Mouse (Mus musculus) intestine, embryonic 16.5 days (tissue): ENCODE data around the gene Nedd9. TPM values are rescaled to one million over a fixed set of nuclear protein-coding genes. Genes with fewer than 3 reads are reported as not detected.

ENCODE experiments used
- ATAC-seq: fragments of 200-750 bp; cut with Nextera tagmentation; 2 replicates; pipeline ENCODE4 v1.8.0; 2017; ENCODE audit warnings: moderate TSS enrichment, moderate library complexity
- H3K27ac ChIP-seq: fragments of 300-500 bp; sonication (generic); 2 replicates; pipeline ENCODE4 v1.5.1; 2014; ENCODE audit warnings: mild to moderate bottlenecking, low read length
- H3K27me3 ChIP-seq: fragments of 300-500 bp; sonication (generic); replicated peaks from 2 replicates; pipeline ENCODE4 v1.6.1; 2014; ENCODE audit warnings: low read length, control low read depth, mixed read lengths; ENCODE audit not compliant: control insufficient read depth, insufficient read depth
- H3K36me3 ChIP-seq: fragments of 300-500 bp; sonication (generic); 2 replicates; pipeline ENCODE4 v1.6.1; 2014; ENCODE audit warnings: low read length, control low read depth; ENCODE audit not compliant: control insufficient read depth, insufficient read depth
- H3K4me1 ChIP-seq: fragments of 300-500 bp; sonication (generic); 2 replicates; pipeline ENCODE4 v1.6.1; 2014; ENCODE audit warnings: low read length, control low read depth, mixed read lengths; ENCODE audit not compliant: control insufficient read depth, insufficient read depth
- H3K4me2 ChIP-seq: fragments of 300-500 bp; sonication (generic); 2 replicates; pipeline ENCODE4 v1.6.1; 2014; ENCODE audit warnings: low read depth, low read length, control low read depth
- H3K4me3 ChIP-seq: fragments of 300-500 bp; sonication (generic); 2 replicates; pipeline ENCODE4 v1.5.1; 2014; ENCODE audit warnings: mild to moderate bottlenecking, low read length
- H3K9ac ChIP-seq: fragments of 300-500 bp; sonication (generic); 2 replicates; pipeline ENCODE4 v1.6.1; 2014; ENCODE audit warnings: low read depth, low read length
- H3K9me3 ChIP-seq: fragments of 300-500 bp; sonication (generic); 2 replicates; pipeline ENCODE4 v1.6.1; 2016; ENCODE audit warnings: low read length, control low read depth; ENCODE audit not compliant: control insufficient read depth
- WGBS: fragments of 180-500 bp; shearing (Covaris S2); extraction: QIAGEN DNeasy Blood & Tissue Kit; methylation state at CpG from one replicate; pipeline ENCODE4 v1.1.7; 2014; 5-methylcytosine and 5-hydroxymethylcytosine counted together
- polyA plus RNA-seq: library from polyadenylated mRNA; unstranded; fragments of >200 nt; fragmentation: Nextera tagmentation; extraction: Ambion mirVana; gene quantifications from 2 replicates; pipeline ENCODE4 v1.2.1, GENCODE M21; 2015

Nedd9 gene
- polyA plus RNA-seq, 1 experiment from 2014 or later = 38.5 TPM

DNA sequence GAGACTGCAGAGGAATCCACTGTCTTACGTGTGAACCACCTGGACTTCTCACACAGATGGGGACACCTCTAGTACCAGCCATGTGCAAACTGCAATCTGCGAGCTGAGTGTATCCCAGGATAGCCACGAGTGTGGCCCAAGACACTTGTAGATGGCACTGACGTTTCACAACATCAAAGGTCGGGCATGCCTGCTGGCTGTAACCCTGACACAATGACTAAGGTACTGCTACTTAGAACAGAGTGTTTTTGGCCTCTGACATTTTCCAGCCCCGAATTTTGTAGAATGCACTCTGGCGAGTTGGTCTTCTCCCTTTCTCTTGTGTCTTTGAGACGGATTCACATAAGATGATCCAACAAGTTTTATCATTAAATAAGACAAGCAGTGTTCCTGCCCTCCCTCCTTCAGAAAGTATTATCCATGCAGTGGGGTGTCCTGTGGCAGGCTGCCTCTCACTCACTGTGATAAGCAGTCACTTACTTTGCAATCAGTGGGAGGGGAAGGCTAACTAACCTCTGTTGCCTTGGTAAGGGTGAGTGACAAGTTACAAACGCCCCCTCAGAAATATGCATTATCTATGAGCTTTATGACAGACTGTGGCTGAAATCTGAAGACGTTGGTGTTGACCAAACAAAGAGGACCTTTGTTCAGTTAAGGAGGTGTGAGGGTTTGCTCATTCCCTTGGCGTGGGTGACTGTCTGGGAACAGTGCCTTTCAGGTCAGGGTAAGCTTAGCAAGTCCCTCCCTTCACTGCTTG is 156.4 kb downstream of the Nedd9 start:
- WGBS = 71% methylated on average over 11 of the region's 11 CpGs
- H3K27ac ChIP-seq = no peak overlapping the region

DNA sequence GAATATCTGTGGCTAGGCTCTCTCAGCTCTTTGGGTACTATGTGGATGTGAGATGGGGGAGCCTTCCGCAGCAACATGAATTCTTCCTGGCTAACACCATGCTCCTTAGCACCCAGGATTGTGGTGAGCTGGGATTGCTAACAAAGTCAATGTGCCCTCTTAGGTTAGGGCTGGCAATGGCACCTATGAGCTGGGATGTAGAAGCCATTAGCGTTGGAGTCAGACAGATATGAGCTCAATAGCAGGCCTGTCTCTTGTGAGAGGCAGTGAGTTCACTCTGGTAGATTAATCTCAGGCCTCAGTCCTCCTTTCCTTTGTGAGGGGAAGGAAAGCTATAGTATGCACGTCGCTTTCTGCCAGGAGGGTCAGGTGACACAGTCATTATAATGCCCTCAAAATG is 157.1 kb downstream of the Nedd9 start:
- H3K4me3 ChIP-seq = no peak overlapping the region
- peaks cover 27% of the 10 kb centered on the region for H3K4me1 ChIP-seq
- no peaks in the 10 kb centered on the region for H3K9me3 ChIP-seq
- 85% methylated on average over 4 of the region's 4 CpGs for WGBS
- H3K27ac ChIP-seq = no peak overlapping the region
- no peak overlapping the region for H3K4me2 ChIP-seq
- H3K9ac ChIP-seq = no peak overlapping the region
- no peaks in the 10 kb centered on the region for H3K27me3 ChIP-seq
- no peak for ATAC-seq
- H3K36me3 ChIP-seq = no peaks in the 10 kb centered on the region

More for the DNA sequence above, 156.4 kb downstream of the Nedd9 start:
- H3K4me1 ChIP-seq = peaks cover 32% of the 10 kb centered on the region
- no peaks in the 10 kb centered on the region for H3K9me3 ChIP-seq
- H3K36me3 ChIP-seq = no peaks in the 10 kb centered on the region
- no peak overlapping the region for H3K4me3 ChIP-seq
- H3K27me3 ChIP-seq = no peaks in the 10 kb centered on the region
- peak; percentile 26; the same call in 1 of the 2 replicates for ATAC-seq
- H3K4me2 ChIP-seq = no peak overlapping the region
- no peak overlapping the region for H3K9ac ChIP-seq

DNA sequence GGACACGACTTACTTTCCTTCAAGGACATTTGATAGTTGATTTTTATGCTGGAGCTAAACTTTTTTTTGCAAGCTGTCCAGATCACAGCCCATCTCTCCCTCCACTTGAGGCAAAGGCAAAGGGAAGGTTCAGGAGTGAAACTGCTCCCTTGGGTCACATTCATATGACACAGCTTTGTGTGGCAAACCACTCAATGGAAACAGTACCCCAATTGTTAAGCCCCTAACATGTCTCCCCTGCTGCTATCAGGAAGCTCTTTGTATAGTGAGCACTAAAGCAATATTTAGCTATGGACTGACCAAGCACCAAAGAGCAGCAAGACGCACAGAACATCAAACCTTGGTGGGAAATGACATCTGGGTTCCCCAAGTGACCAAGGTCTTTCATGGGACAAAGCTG is 158.7 kb downstream of the Nedd9 start:
- peaks cover 12% of the 10 kb centered on the region for H3K4me1 ChIP-seq
- no peaks in the 10 kb centered on the region for H3K36me3 ChIP-seq
- no peaks in the 10 kb centered on the region for H3K9me3 ChIP-seq
- H3K4me2 ChIP-seq = no peak overlapping the region
- no peaks in the 10 kb centered on the region for H3K27me3 ChIP-seq
- ATAC-seq = no peak
- no peak overlapping the region for H3K4me3 ChIP-seq
- no peak overlapping the region for H3K27ac ChIP-seq
- 76% methylated on average over 2 of the region's 2 CpGs for WGBS
- no peak overlapping the region for H3K9ac ChIP-seq

DNA sequence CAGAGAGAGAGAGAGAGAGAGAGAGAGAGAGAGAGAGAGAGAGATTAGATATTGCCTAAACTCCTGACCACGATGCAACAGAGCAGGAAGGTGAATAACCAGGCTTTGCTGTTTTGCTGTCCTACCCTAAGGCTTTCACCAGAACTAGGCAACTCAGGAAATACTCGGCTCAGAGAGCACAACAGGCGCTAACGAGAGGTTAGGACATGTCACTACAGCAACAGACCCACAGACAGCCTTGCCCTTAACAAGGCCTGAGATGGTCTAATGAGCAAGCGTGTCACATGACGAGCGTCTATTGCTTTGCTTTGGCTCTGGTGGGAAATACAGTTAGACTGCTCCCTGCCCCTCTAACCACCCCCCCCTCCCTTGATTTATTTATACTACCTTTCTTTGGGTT is 159.6 kb downstream of the Nedd9 start:
- no peak overlapping the region for H3K4me3 ChIP-seq
- H3K9ac ChIP-seq = no peak overlapping the region
- ATAC-seq = no peak
- H3K27me3 ChIP-seq = no peaks in the 10 kb centered on the region
- H3K36me3 ChIP-seq = no peaks in the 10 kb centered on the region
- no peak overlapping the region for H3K27ac ChIP-seq
- H3K9me3 ChIP-seq = no peaks in the 10 kb centered on the region
- 72% methylated on average over 7 of the region's 7 CpGs for WGBS
- H3K4me2 ChIP-seq = no peak overlapping the region
- H3K4me1 ChIP-seq = peaks cover 9% of the 10 kb centered on the region

DNA sequence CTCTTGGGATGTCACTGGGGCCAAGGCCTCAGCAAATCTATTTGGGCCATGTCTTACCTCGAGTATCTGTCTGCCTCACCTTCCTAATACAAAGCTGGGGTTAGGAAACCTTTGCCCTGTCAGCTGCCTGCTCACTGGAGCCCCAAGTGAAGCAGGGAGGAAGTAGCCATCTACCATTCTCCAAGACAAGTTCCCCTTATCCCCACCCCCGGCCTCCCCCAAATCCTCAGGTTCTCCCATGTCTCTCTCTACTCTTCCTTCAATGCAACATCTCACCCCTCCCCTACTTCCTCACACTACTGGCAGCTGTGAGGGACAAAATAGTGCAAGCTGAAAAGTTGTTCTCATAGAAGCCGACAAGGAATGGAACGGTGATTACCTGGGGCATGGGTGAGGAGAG is 161.0 kb downstream of the Nedd9 start:
- H3K9ac ChIP-seq = no peak overlapping the region
- H3K27ac ChIP-seq = no peak overlapping the region
- no peaks in the 10 kb centered on the region for H3K9me3 ChIP-seq
- H3K4me2 ChIP-seq = no peak overlapping the region
- H3K27me3 ChIP-seq = no peaks in the 10 kb centered on the region
- ATAC-seq = no peak
- H3K4me3 ChIP-seq = no peak overlapping the region
- WGBS = 80% methylated on average over 4 of the region's 4 CpGs
- H3K36me3 ChIP-seq = no peaks in the 10 kb centered on the region
- peaks cover 11% of the 10 kb centered on the region for H3K4me1 ChIP-seq

DNA sequence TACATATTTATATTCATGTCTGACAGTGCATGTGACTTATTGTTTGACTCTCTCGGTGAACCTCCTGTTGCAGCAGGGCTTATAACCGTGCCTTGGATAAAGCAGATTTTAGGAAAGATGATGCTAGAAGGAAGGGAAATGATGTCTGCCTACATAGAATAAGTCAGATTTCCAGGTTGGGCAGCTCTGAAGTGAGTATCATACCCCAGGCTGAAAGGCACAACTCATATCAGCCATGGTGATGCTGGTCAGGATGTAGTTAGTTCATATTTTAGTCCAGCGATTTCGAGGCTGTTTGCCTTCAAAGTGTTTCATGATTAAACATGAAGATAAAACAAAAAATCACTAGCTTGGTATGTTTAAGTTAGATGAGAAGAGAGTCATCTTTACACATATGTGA is 161.8 kb downstream of the Nedd9 start:
- no peak overlapping the region for H3K4me3 ChIP-seq
- no peak overlapping the region for H3K27ac ChIP-seq
- H3K4me2 ChIP-seq = no peak overlapping the region
- no peaks in the 10 kb centered on the region for H3K27me3 ChIP-seq
- H3K4me1 ChIP-seq = peaks cover 7% of the 10 kb centered on the region
- no peaks in the 10 kb centered on the region for H3K9me3 ChIP-seq
- 80% methylated on average over 4 of the region's 4 CpGs for WGBS
- no peak overlapping the region for H3K9ac ChIP-seq
- no peaks in the 10 kb centered on the region for H3K36me3 ChIP-seq
- no peak for ATAC-seq

DNA sequence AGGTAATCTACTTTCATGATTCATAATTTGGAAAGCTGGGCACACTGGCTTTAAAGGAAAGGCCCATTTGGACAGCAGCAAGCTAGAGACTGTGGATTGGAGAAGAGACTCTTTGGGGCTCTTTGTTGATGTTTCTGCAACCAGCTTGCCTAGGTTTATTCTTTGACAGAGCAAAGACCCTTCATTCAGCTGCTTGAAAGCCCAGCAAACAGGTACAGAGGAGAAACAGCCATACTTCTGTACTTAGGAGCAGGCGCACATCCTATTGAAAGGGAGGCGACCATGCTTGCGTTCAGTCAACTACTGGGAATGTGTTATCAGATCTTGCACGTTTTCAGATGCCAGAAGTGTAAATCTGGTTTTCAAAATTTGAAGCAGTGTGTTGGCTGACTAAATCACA is 162.5 kb downstream of the Nedd9 start:
- no peak overlapping the region for H3K4me3 ChIP-seq
- H3K27ac ChIP-seq = no peak overlapping the region
- no peaks in the 10 kb centered on the region for H3K9me3 ChIP-seq
- H3K4me2 ChIP-seq = no peak overlapping the region
- WGBS = 76% methylated on average over 4 of the region's 4 CpGs
- H3K27me3 ChIP-seq = no peaks in the 10 kb centered on the region
- no peaks in the 10 kb centered on the region for H3K36me3 ChIP-seq
- peaks cover 7% of the 10 kb centered on the region for H3K4me1 ChIP-seq
- ATAC-seq = no peak
- H3K9ac ChIP-seq = no peak overlapping the region

DNA sequence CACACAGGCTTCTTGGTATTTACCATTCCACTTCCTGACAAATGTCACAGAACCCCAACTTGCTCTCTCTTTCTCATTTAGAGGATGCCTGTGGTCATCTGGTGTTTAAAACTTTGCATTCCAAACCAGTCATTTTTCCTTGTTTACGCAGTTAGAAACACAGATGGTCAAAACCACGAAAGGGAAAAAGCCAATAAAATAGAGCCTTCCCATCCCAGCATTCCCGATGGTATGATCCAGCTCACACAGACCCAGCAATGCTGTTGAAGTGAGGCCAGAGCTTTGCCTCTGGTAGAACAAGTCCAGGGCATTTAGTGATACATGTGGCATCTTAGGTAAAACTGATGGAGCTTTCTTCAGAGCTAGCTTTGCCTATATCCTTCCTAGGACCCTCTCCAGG is 165.7 kb downstream of the Nedd9 start:
- Histone ChIP-seq H3K4me1 (peaks cover 7% of the 10 kb centered on the region; the same call in 1 of the 2 replicates), H3K9ac (no peak overlapping the region), H3K4me3 (no peak overlapping the region), H3K36me3 (peaks cover 6% of the 10 kb centered on the region; the same call in 1 of the 2 replicates), H3K27ac (peak overlapping the region; percentile 56), H3K4me2 (no peak overlapping the region), H3K9me3 (no peaks in the 10 kb centered on the region), H3K27me3 (no peaks in the 10 kb centered on the region)
- WGBS = 47% methylated on average over 3 of the region's 3 CpGs
- ATAC-seq = 0 out of 2 replicates have a peak, but pooled peaks have one; percentile 36

DNA sequence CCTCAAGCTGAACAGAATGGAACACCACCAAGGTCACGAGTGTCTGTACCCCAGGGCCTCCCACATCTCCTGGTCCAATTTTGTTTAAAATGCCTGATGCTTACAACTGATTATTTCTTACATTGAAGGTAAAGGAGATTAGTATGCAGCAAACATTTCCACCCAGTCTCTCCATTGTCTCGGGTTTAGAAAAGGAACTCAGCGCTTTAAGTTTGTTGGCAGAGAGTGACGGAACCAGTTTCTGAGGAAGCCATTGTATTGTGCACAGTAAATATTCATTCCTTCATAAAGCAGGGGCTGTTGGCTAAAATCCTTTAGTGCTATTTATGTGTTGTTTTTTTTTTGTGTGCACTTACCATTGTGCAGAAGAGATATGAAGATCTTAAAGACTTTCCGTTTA is 166.4 kb downstream of the Nedd9 start:
- Histone ChIP-seq H3K27ac (no peak overlapping the region), H3K4me2 (no peak overlapping the region), H3K4me1 (peaks cover 7% of the 10 kb centered on the region; the same call in 1 of the 2 replicates), H3K4me3 (no peak overlapping the region), H3K9ac (no peak overlapping the region), H3K9me3 (no peaks in the 10 kb centered on the region), H3K27me3 (no peaks in the 10 kb centered on the region), H3K36me3 (peaks cover 12% of the 10 kb centered on the region)
- WGBS = 77% methylated on average over 5 of the region's 5 CpGs
- no peak for ATAC-seq

DNA sequence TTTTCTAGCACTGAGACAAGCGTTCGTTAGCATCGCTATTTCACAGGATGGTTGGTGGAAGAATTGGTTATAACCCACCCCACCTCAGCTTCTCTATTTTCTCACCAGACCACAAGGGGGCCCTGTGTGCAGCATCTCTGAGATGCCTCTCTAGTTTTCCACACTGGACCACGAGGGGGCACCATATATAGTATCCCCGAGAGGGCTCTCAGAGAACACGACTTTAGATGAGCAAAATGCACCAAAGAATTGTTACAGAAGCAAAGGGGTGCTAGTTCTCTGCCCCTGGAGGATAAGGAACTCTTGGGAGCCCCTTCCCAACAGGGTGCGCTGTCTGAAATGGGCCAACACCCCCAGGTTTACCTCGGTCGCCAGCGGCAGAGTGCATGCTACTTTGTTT is 184.4 kb downstream of the Nedd9 start:
- WGBS = 63% methylated on average over 10 of the region's 10 CpGs
- ATAC-seq = no peak
- H3K4me3 ChIP-seq = no peak overlapping the region
- no peaks in the 10 kb centered on the region for H3K9me3 ChIP-seq
- H3K4me2 ChIP-seq = no peak overlapping the region
- H3K27me3 ChIP-seq = no peaks in the 10 kb centered on the region
- no peaks in the 10 kb centered on the region for H3K36me3 ChIP-seq
- H3K9ac ChIP-seq = no peak overlapping the region
- peaks cover 6% of the 10 kb centered on the region; the same call in 1 of the 2 replicates for H3K4me1 ChIP-seq
- no peak overlapping the region for H3K27ac ChIP-seq
